Mouse (Mus musculus) liver, adult 2 months (tissue): ENCODE data around the gene B3gnt6.

Experiments used
- CTCF ChIP-seq: fragments of 200-500 bp; IDR thresholded peaks from 2 replicates; pipeline ENCODE4 v1.5.1; 2011; ENCODE audit warnings: low read depth, low read length, control low read depth
- POLR2A ChIP-seq: fragments of 200-500 bp; IDR thresholded peaks from 2 replicates; pipeline ENCODE4 v1.6.1; 2011; ENCODE audit warnings: low read length, control low read depth; ENCODE audit not compliant: insufficient read depth; ENCODE audit errors: extremely low read depth

DNA sequence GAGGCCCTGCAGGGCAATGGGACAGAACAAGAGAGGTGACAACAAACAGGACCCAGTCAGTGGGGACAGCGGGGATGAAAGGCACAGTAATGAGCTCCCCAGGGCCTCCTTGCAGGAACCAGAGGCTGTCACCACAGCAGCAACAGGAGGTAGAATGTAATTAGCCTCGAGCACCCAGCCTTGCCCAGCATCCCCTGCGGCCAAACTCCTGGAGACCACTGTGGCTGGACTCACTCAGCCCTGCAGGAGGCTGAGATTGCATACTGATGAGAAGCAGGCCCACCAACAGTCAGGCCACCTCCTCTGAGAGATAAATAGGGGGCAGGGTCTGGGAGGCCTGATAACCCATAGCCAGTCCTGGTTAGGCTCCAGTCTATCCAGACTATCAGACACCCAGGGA is 49.5 kb downstream of the B3gnt6 start:
- TF ChIP-seq CTCF, result no peak
- no peak for TF ChIP-seq POLR2A
